Mouse (Mus musculus) liver, embryonic 14.5 days (tissue): ENCODE data around the gene Col18a1. TPM values are rescaled to one million over a fixed set of nuclear protein-coding genes. Genes with fewer than 3 reads are reported as not detected.

Experiments used
- ATAC-seq: fragments of 200-750 bp; cut with Nextera tagmentation; 2 replicates; pipeline ENCODE4 v1.8.0; 2017; ENCODE audit warnings: moderate number of reproducible peaks, mild to moderate bottlenecking, moderate library complexity; ENCODE audit not compliant: insufficient read depth
- DNase-seq, 3 experiments: peaks; one replicate each; pipeline ENCODE4 v3.0.0-alpha.2; 2012 to 2013; ENCODE audit warnings: low read depth in 3 of 3, low spot score in 3 of 3
- H3K27ac ChIP-seq: fragments of 300-500 bp; sonication (generic); 2 replicates; pipeline ENCODE4 v1.5.1; 2014; ENCODE audit warnings: moderate library complexity, mild to moderate bottlenecking, control low read depth, inconsistent platforms
- H3K27me3 ChIP-seq: fragments of 300-500 bp; sonication (generic); 2 replicates; pipeline ENCODE4 v1.6.1; 2014; ENCODE audit warnings: mild to moderate bottlenecking, low read length, moderate library complexity; ENCODE audit not compliant: control insufficient read depth, insufficient read depth
- H3K36me3 ChIP-seq: fragments of 300-500 bp; sonication (generic); replicated peaks from 2 replicates; pipeline ENCODE4 v1.6.1; 2014; ENCODE audit warnings: low read depth; ENCODE audit not compliant: control insufficient read depth, insufficient read depth
- H3K4me1 ChIP-seq, 2 experiments: fragments of 200-500 bp in 1 of 2; fragments of 300-500 bp in 1 of 2; sonication (generic) in 1 of 2; replicated peaks; 2 replicates each; pipeline ENCODE4 v1.6.1; 2012 to 2014; ENCODE audit warnings: antibody characterized with exemption in 1 of 2, inconsistent platforms in 1 of 2, low read length in 1 of 2; ENCODE audit not compliant: control insufficient read depth in 2 of 2, insufficient read depth in 2 of 2
- H3K4me2 ChIP-seq: fragments of 300-500 bp; sonication (generic); 2 replicates; pipeline ENCODE4 v1.6.1; 2014; ENCODE audit warnings: low read depth, mild to moderate bottlenecking, control low read depth, moderate library complexity
- H3K4me3 ChIP-seq, 2 experiments: fragments of 200-500 bp in 1 of 2; fragments of 300-500 bp in 1 of 2; sonication (generic) in 1 of 2; 2 replicates each; pipeline ENCODE4 v1.5.1; 2012 to 2014; ENCODE audit warnings: low read depth in 2 of 2, low read length in 2 of 2, mild to moderate bottlenecking in 2 of 2, control low read depth in 1 of 2, inconsistent platforms in 1 of 2, moderate library complexity in 1 of 2; ENCODE audit not compliant: insufficient read depth in 1 of 2
- H3K9ac ChIP-seq: fragments of 300-500 bp; sonication (generic); replicated peaks from 2 replicates; pipeline ENCODE4 v1.6.1; 2014; ENCODE audit warnings: mild to moderate bottlenecking, control low read depth, moderate library complexity
- H3K9me3 ChIP-seq: fragments of 300-500 bp; sonication (generic); 2 replicates; pipeline ENCODE4 v1.6.1; 2016; ENCODE audit warnings: low read length, mixed read lengths; ENCODE audit not compliant: control insufficient read depth
- CTCF ChIP-seq: IDR thresholded peaks from 2 replicates; pipeline ENCODE4 v1.5.1; 2016; ENCODE audit warnings: antibody characterized with exemption, low read depth, control low read depth
- EP300 ChIP-seq: IDR thresholded peaks from 2 replicates; pipeline ENCODE4 v1.6.1; 2016; ENCODE audit warnings: antibody characterized with exemption, low read depth
- WGBS: fragments of 180-500 bp; shearing (Covaris S2); extraction: QIAGEN DNeasy Blood & Tissue Kit; methylation state at CpG from one replicate; pipeline ENCODE4 v1.1.7; 2014; ENCODE audit not compliant: insufficient replicate concordance; 5-methylcytosine and 5-hydroxymethylcytosine counted together
- polyA plus RNA-seq, 2 experiments: library from polyadenylated mRNA; depleted of rRNA in 1 of 2; stranded (reverse) in 1 of 2; unstranded in 1 of 2; fragments of >200 nt; fragmentation: Nextera tagmentation in 1 of 2; extraction: Ambion mirVana in 1 of 2; gene quantifications; 2 replicates each; pipeline versions ENCODE4 v1.2.1 to v1.2.3; 2012 to 2014

Gene Col18a1
- polyA plus RNA-seq, 2 experiments = 24.6 to 31.4 TPM

- DNase-seq (peak; percentile 53 to 63 (median 57)), ATAC-seq (peak; percentile 87)
- Histone ChIP-seq H3K9me3 (no peaks in the 10 kb centered on the region; the same call in 1 of the 2 replicates), H3K4me1 (peaks cover 41 to 58% of the 10 kb centered on the region in 2 experiments), H3K4me2 (peak overlapping the region; percentile 53), H3K27ac (peak overlapping the region; percentile 50), H3K9ac (peak overlapping the region; percentile 28; the same call in 1 of the 2 replicates), H3K36me3 (no peaks in the 10 kb centered on the region), H3K27me3 (no peaks in the 10 kb centered on the region), H3K4me3 (no peak overlapping the region)
- TF ChIP-seq CTCF (no peak), EP300 (peak; percentile 89)
- 25% methylated on average over 13 of the region's 13 CpGs for WGBS
Observed at GRCm38 (mm10) chr10:77133951-77134806, 32.2 kb downstream of the Col18a1 start.

GRCm38 (mm10) chr10:77132118-77132517 lies 34.2 kb downstream of the Col18a1 start:
- no peak overlapping the region for H3K9ac ChIP-seq
- TF ChIP-seq EP300 (no peak), CTCF (no peak)
- DNase-seq (no peak), ATAC-seq (no peak)
- H3K4me2 ChIP-seq = no peak overlapping the region
- peaks cover 41 to 54% of the 10 kb centered on the region in 2 experiments for H3K4me1 ChIP-seq
- no peaks in the 10 kb centered on the region; the same call in 1 of the 2 replicates for H3K9me3 ChIP-seq
- H3K27ac ChIP-seq = no peak overlapping the region
- H3K4me3 ChIP-seq = no peak overlapping the region
- H3K36me3 ChIP-seq = no peaks in the 10 kb centered on the region
- 66% methylated on average over 11 of the region's 11 CpGs for WGBS
- no peaks in the 10 kb centered on the region for H3K27me3 ChIP-seq

GRCm38 (mm10) chr10:77131536-77131935 lies 34.8 kb downstream of the Col18a1 start:
- Histone ChIP-seq H3K27me3 (no peaks in the 10 kb centered on the region), H3K9me3 (no peaks in the 10 kb centered on the region; the same call in 1 of the 2 replicates), H3K4me3 (no peak overlapping the region), H3K27ac (no peak overlapping the region), H3K4me2 (no peak overlapping the region), H3K9ac (no peak overlapping the region), H3K36me3 (no peaks in the 10 kb centered on the region), H3K4me1 (peaks cover 36 to 52% of the 10 kb centered on the region in 2 experiments)
- TF ChIP-seq EP300 (no peak), CTCF (no peak)
- ATAC-seq (no peak), DNase-seq (no peak)
- WGBS = 78% methylated on average over 6 of the region's 6 CpGs

- Histone ChIP-seq H3K27me3 (no peaks in the 10 kb centered on the region), H3K27ac (no peak overlapping the region), H3K4me1 (peaks cover 30 to 47% of the 10 kb centered on the region in 2 experiments), H3K9ac (no peak overlapping the region), H3K36me3 (no peaks in the 10 kb centered on the region), H3K4me2 (no peak overlapping the region), H3K9me3 (no peaks in the 10 kb centered on the region; the same call in 1 of the 2 replicates), H3K4me3 (no peak overlapping the region)
- DNase-seq = peak; percentile 71 to 77 (median 73)
- WGBS = 46% methylated on average over 13 of the region's 13 CpGs
- ATAC-seq = peak; percentile 25; the same call in 1 of the 2 replicates
- TF ChIP-seq CTCF = peak; percentile 100
- TF ChIP-seq EP300 = no peak
Observed at GRCm38 (mm10) chr10:77130561-77131240, 35.6 kb downstream of the Col18a1 start.
